Mouse (Mus musculus): ENCODE data around the gene Lsm4. TPM values are rescaled to one million over a fixed set of nuclear protein-coding genes. Genes with fewer than 3 reads are reported as not detected.

Lsm4 gene
- total and polyA plus RNA-seq, 2 experiments = 30.8 to 51.8 TPM

GRCm38 (mm10) chr8:70630532-70631381 is 42.3 kb upstream of the Lsm4 start:
- peak; percentile 95 for DNase-seq (ENCODE audit: extremely low read depth, low read depth, low spot score)
- no peaks in the 10 kb centered on the region for H3K27me3 ChIP-seq (ENCODE audit: control insufficient read depth, insufficient read depth, low read length)
- TF ChIP-seq POLR2A (IDR thresholded peaks at IDR 0.05; ENCODE audit: extremely low read depth, insufficient read depth, low read length) = no peak
- TF ChIP-seq CTCF (IDR thresholded peaks at IDR 0.05; ENCODE audit: low read depth, low read length) = no peak
- H3K79me2 ChIP-seq (ENCODE audit: control insufficient read depth, insufficient read depth, low read length) = no peaks in the 10 kb centered on the region
- H3K4me3 ChIP-seq (ENCODE audit: insufficient read depth, low read depth, low read length) = peak overlapping the region; percentile 70
- H3K36me3 ChIP-seq (ENCODE audit: control insufficient read depth, insufficient read depth, low read length) = no peaks in the 10 kb centered on the region
- 1% methylated on average over 22 of the region's 22 CpGs for WGBS
- peak overlapping the region; percentile 87 for H3K27ac ChIP-seq (replicated peaks; ENCODE audit: insufficient read depth, low read depth, low read length)
- H3K9ac ChIP-seq (ENCODE audit: low read depth, low read length) = peak overlapping the region; percentile 86
- H3K4me1 ChIP-seq (ENCODE audit: control insufficient read depth, insufficient read depth, low read length) = peaks cover 29% of the 10 kb centered on the region

- Histone ChIP-seq H3K27me3 (ENCODE audit: control insufficient read depth, insufficient read depth, low read length) (no peaks in the 10 kb centered on the region), H3K36me3 (ENCODE audit: control insufficient read depth, insufficient read depth, low read length) (no peaks in the 10 kb centered on the region), H3K4me1 (ENCODE audit: control insufficient read depth, insufficient read depth, low read length) (peaks cover 29% of the 10 kb centered on the region), H3K79me2 (ENCODE audit: control insufficient read depth, insufficient read depth, low read length) (no peaks in the 10 kb centered on the region), H3K4me3 (ENCODE audit: insufficient read depth, low read depth, low read length) (peak overlapping the region; percentile 70), H3K9ac (ENCODE audit: low read depth, low read length) (peak overlapping the region; percentile 86), H3K27ac (replicated peaks; ENCODE audit: insufficient read depth, low read depth, low read length) (peak overlapping the region; percentile 90)
- DNase-seq (ENCODE audit: extremely low read depth, low read depth, low spot score) = peak; percentile 89
- WGBS = 7% methylated on average over 24 of the region's 24 CpGs
- peak; percentile 96 for TF ChIP-seq POLR2A (IDR thresholded peaks at IDR 0.05; ENCODE audit: extremely low read depth, insufficient read depth, low read length)
- TF ChIP-seq CTCF (IDR thresholded peaks at IDR 0.05; ENCODE audit: low read depth, low read length) = no peak
Observed at GRCm38 (mm10) chr8:70631436-70631835, 41.6 kb upstream of the Lsm4 start.

- H3K27ac ChIP-seq (replicated peaks; ENCODE audit: insufficient read depth, low read depth, low read length) = peak within 1 kb of the TSS; percentile 90
- no peaks in the 10 kb centered on the region for H3K27me3 ChIP-seq (ENCODE audit: control insufficient read depth, insufficient read depth, low read length)
- DNase-seq (ENCODE audit: extremely low read depth, low read depth, low spot score) = peak; percentile 66
- WGBS = 32% methylated on average over 6 of the region's 6 CpGs
- peak within 1 kb of the TSS; percentile 86 for H3K9ac ChIP-seq (ENCODE audit: low read depth, low read length)
- peak within 1 kb of the TSS; percentile 70 for H3K4me3 ChIP-seq (ENCODE audit: insufficient read depth, low read depth, low read length)
- H3K4me1 ChIP-seq (ENCODE audit: control insufficient read depth, insufficient read depth, low read length) = peaks cover 35% of the 10 kb centered on the region
- TF ChIP-seq POLR2A (IDR thresholded peaks at IDR 0.05; ENCODE audit: extremely low read depth, insufficient read depth, low read length) = no peak
- H3K79me2 ChIP-seq (ENCODE audit: control insufficient read depth, insufficient read depth, low read length) = no peaks in the 10 kb centered on the region
- H3K36me3 ChIP-seq (ENCODE audit: control insufficient read depth, insufficient read depth, low read length) = no peaks in the 10 kb centered on the region
Observed at GRCm38 (mm10) chr8:70632346-70632892, 40.6 kb upstream of the Lsm4 start, which contains the start of gene Gdf15. Gene Gdf15, minus strand, starts transcription at chr8:70632456.

GRCm38 (mm10) chr8:70634066-70634465 is 39.0 kb upstream of the Lsm4 start:
- H3K36me3 ChIP-seq (ENCODE audit: control insufficient read depth, insufficient read depth, low read length) = no peaks in the 10 kb centered on the region
- no peaks in the 10 kb centered on the region for H3K79me2 ChIP-seq (ENCODE audit: control insufficient read depth, insufficient read depth, low read length)
- no peaks in the 10 kb centered on the region for H3K27me3 ChIP-seq (ENCODE audit: control insufficient read depth, insufficient read depth, low read length)
- H3K4me3 ChIP-seq (ENCODE audit: insufficient read depth, low read depth, low read length) = no peak overlapping the region
- peaks cover 37% of the 10 kb centered on the region for H3K4me1 ChIP-seq (ENCODE audit: control insufficient read depth, insufficient read depth, low read length)
- DNase-seq (ENCODE audit: extremely low read depth, low read depth, low spot score) = peak; percentile 97
- H3K27ac ChIP-seq (replicated peaks; ENCODE audit: insufficient read depth, low read depth, low read length) = peak overlapping the region; percentile 66
- 3% methylated on average over 6 of the region's 6 CpGs for WGBS
- H3K9ac ChIP-seq (ENCODE audit: low read depth, low read length) = no peak overlapping the region
- TF ChIP-seq CTCF (IDR thresholded peaks at IDR 0.05; ENCODE audit: low read depth, low read length) (no peak), POLR2A (IDR thresholded peaks at IDR 0.05; ENCODE audit: extremely low read depth, insufficient read depth, low read length) (no peak)

- H3K27me3 ChIP-seq (ENCODE audit: control insufficient read depth, insufficient read depth, low read length) = no peaks in the 10 kb centered on the region
- no peak overlapping the region for H3K4me3 ChIP-seq (ENCODE audit: insufficient read depth, low read depth, low read length)
- TF ChIP-seq POLR2A (IDR thresholded peaks at IDR 0.05; ENCODE audit: extremely low read depth, insufficient read depth, low read length) (no peak), CTCF (IDR thresholded peaks at IDR 0.05; ENCODE audit: low read depth, low read length) (no peak)
- no peak overlapping the region for H3K27ac ChIP-seq (replicated peaks; ENCODE audit: insufficient read depth, low read depth, low read length)
- 60% methylated on average over 6 of the region's 6 CpGs for WGBS
- no peaks in the 10 kb centered on the region for H3K79me2 ChIP-seq (ENCODE audit: control insufficient read depth, insufficient read depth, low read length)
- no peaks in the 10 kb centered on the region for H3K36me3 ChIP-seq (ENCODE audit: control insufficient read depth, insufficient read depth, low read length)
- H3K9ac ChIP-seq (ENCODE audit: low read depth, low read length) = no peak overlapping the region
- peak; percentile 22 for DNase-seq (ENCODE audit: extremely low read depth, low read depth, low spot score)
- peaks cover 40% of the 10 kb centered on the region for H3K4me1 ChIP-seq (ENCODE audit: control insufficient read depth, insufficient read depth, low read length)
Observed at GRCm38 (mm10) chr8:70635527-70635926, 37.5 kb upstream of the Lsm4 start.

GRCm38 (mm10) chr8:70636838-70637237 is 36.2 kb upstream of the Lsm4 start:
- DNase-seq (ENCODE audit: extremely low read depth, low read depth, low spot score) = peak; percentile 74
- H3K4me3 ChIP-seq (ENCODE audit: insufficient read depth, low read depth, low read length) = no peak overlapping the region
- H3K27ac ChIP-seq (replicated peaks; ENCODE audit: insufficient read depth, low read depth, low read length) = no peak overlapping the region
- H3K9ac ChIP-seq (ENCODE audit: low read depth, low read length) = no peak overlapping the region
- H3K27me3 ChIP-seq (ENCODE audit: control insufficient read depth, insufficient read depth, low read length) = no peaks in the 10 kb centered on the region
- 28% methylated on average over 8 of the region's 8 CpGs for WGBS
- no peaks in the 10 kb centered on the region for H3K79me2 ChIP-seq (ENCODE audit: control insufficient read depth, insufficient read depth, low read length)
- TF ChIP-seq POLR2A (IDR thresholded peaks at IDR 0.05; ENCODE audit: extremely low read depth, insufficient read depth, low read length) = no peak
- H3K4me1 ChIP-seq (ENCODE audit: control insufficient read depth, insufficient read depth, low read length) = peaks cover 38% of the 10 kb centered on the region
- H3K36me3 ChIP-seq (ENCODE audit: control insufficient read depth, insufficient read depth, low read length) = no peaks in the 10 kb centered on the region

Measured in liver, adult 2 months (tissue).